Mouse (Mus musculus) granulocyte monocyte progenitor cell, adult 5-6 weeks (primary cell): ENCODE measurements around the gene Mctp1. TPM values are rescaled to one million over a fixed set of nuclear protein-coding genes. Genes with fewer than 3 reads are reported as not detected.
A peak's percentile ranks its signal among the peaks of the same experiment; 100 is the strongest.

Experiments
- ATAC-seq: replicated peaks from 2 replicates; pipeline ENCODE4 v1.8.0; 2016; ENCODE audit warnings: mild to moderate bottlenecking, moderate TSS enrichment, inconsistent platforms; ENCODE audit not compliant: poor library complexity, severe bottlenecking
- total RNA-seq, 2 experiments: library from RNA; stranded (forward) in 1 of 2; stranded (reverse) in 1 of 2; fragments of 200-712, 200-1000 nt in 1 of 2; fragments of >200 nt in 1 of 2; fragmentation: Nextera tagmentation in 1 of 2; gene quantifications; 2 replicates each; pipeline ENCODE4 v1.2.3; 2014 to 2017

The Mctp1 gene
- total RNA-seq, 2 experiments from 2014 or later, result 42.4 to 70.2 TPM

- ATAC-seq, result no peak
Measured at GRCm38 (mm10) chr13:76808871-76809390, 424.6 kb downstream of the Mctp1 start.

DNA sequence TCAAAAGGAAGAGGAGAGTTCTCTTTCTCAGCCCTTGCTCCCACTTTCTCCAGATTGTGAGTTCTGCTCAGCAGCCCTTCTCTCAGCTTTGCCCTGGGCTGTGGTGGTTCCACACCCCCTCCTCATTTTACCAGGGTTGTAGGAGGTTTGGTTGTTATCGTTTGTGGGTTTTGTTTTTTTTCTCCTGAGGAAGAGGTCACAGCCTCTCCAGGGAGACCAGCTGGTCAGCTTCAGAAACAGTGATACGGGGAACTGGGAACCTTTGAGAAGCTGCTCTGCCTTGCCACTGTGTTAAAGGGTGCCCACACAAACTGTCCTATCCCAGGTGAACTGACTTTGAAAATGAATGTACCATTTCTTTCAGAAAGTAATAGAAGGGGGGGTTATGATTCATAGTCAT, 425.5 kb downstream of the Mctp1 start:
- no peak for ATAC-seq

DNA sequence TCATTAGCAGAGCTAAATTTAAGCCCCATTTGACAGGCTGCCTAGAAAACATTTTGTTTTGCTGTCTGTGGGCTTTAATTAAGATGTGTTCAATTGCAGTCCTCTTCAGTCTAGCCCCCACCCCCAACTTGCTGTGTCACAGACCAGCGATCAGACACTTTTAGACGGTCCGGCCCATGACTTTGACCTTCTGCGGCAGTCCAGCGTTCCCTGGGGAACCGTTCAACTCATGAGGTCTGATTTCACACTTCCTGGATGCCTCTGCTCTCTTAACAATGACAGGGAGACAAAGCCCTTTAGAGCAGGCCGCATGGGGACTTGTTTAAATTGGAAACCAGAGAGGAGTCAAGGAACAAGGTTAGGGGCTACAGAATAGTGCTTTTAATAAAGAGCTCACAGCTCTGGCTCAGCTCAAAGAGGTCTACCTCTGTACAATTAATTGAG, 426.2 kb downstream of the Mctp1 start:
- ATAC-seq, result no peak

- ATAC-seq, result no peak
Measured at GRCm38 (mm10) chr13:76823083-76823482, 438.7 kb downstream of the Mctp1 start.

GRCm38 (mm10) chr13:76824932-76825694, 440.8 kb downstream of the Mctp1 start:
- no peak for ATAC-seq

- no peak for ATAC-seq
Measured at GRCm38 (mm10) chr13:76827738-76828137, 443.4 kb downstream of the Mctp1 start.

DNA sequence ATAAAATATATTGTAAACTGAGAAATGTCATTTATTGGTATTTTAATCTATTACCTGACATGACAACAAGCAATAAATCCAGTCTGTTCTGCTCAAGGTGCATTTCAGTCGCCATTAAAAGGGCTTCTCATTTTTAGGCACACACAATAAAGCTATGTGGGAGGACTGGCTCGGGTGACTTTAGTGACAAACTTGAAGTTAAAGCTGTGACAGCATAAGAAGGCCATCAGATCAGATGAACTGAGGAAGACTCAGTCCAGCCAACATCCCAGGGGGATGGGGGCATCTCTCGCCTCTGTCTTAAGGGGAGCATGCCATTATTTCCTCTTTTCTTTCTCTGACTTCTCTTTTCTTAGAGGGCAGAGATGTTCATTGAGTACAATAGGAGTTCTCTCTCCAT, 453.7 kb downstream of the Mctp1 start:
- no peak for ATAC-seq

GRCm38 (mm10) chr13:76840712-76841111, 456.4 kb downstream of the Mctp1 start:
- no peak for ATAC-seq

- peak; percentile 83 for ATAC-seq
Measured at GRCm38 (mm10) chr13:76844629-76845255, 460.4 kb downstream of the Mctp1 start.

DNA sequence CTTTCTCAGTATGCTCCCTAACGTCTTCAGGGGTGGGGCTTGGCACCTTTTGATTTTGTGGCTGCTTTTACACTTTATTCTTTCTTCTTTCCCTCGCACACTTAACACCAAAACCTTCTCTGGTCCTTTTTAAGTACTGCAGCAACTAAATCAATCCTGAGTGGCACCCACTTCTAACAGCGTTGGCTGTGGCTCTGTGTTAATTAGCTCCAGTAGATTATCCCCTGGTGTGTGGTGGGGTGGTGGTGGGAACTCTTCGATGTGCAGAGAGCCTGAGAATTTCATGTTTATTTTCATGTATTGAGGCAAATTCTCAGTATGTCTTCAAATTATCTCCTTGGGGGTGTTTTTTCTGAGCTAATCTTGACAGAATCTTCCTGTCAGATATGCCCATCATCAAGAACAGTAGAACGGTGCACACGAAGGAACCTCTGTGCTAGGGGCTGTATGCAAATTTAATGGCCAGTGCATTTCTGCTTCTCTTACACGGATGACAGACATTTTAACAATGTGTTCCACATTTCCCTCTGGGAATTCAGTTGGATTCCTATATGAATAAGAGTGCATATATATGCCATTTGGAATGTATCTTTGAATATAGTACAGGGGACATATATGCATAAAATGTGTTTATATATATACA, 466.2 kb downstream of the Mctp1 start:
- ATAC-seq, result no peak

- ATAC-seq, result no peak
Measured at GRCm38 (mm10) chr13:76854306-76854705, 470.0 kb downstream of the Mctp1 start.

DNA sequence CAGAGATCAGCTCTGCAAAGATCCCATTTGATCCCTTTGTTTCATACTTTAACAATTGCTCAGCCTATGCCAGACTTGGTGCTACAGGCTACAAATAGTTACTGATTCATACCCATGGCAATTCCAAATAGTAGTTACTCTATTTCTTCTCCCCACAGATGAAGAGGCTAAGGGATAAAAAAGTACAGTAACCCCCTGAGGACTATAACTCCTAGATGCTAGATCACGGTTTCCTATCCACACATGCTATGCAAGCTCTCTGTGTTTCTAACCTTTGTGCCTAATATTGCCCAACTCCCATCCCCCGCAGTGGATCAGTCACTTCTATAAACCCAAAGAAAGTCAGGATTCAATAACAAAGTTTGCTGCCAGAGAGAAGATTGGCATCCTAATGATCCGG, 470.7 kb downstream of the Mctp1 start:
- ATAC-seq, result no peak

- no peak for ATAC-seq
Measured at GRCm38 (mm10) chr13:76857024-76857423, 472.7 kb downstream of the Mctp1 start.

DNA sequence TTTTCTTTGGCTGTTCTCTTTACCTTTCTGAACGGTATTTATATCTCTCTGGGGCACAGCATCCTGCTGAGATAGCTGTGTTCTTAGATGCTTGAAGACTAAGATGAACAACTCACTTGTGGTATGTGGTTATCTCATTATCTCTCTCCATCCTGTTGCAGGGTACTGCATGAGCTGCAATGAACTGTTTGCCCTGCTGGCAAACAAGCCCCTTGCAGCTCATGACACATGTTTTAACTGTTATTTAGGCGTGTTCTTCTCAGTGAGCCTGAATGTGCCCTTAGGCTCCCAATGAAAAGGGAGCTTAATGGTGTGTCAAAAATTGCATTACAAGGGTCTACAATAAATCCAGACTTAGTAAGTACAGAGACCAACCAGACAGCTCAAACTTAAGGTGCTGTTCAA, 473.7 kb downstream of the Mctp1 start:
- no peak for ATAC-seq

DNA sequence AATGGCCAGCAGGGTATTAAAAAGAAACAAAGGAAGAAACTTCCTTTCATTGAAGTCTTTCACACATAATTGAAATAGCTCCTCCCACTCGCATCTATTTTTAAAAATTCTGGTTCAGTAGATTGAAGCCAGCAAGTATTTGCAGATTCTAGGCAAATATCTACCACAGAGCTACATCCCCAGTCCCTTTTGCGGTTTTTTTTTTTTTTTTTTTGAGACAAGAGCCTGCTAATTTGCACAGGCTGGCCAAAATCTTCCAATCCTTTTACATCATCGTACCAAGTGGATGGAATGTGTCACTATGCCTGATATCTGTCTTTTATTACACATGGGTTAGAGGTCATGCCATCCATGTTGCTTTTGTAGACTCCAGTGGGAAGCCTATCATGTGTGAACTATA, 486.0 kb downstream of the Mctp1 start:
- no peak for ATAC-seq

DNA sequence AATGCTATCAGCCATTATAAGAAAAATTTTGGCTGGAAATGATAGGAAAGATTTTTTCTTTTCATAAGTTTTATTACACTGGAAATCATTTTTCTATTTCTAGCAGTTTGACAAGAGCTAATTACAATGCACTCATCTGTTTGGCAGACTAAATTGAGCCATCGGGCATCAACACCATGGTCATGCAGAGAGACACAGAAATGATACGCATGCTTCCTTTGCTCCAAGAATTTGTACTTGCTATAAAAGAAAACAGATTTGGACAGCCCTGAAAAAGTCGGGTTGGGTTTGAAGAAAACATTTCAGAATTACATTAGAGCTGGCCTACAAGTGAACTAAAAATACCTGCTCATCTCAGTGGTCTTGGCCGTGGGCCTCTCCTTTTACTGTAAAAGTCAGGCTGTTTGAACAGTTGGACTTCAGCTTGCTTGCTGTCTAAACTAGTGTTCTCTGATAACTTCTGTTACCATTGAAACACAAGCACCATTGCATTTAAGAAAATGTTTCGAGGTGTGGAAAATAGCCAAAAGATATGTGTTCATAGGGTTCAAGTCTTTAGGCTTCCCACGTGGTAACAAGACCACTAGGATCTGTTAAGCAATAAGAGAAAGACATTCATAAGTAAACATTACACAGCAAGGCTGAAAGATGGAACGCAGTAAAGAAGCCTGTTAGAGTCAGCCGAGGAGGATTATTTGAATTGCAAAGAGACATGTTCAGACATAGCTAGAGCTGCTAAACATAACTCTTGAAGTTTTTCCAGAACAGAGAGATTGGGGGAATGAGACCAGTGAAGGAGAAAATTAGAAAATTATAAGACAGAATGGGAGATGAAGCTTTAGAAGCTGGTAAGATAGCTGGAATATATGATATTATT, 493.8 kb downstream of the Mctp1 start:
- ATAC-seq, result no peak

GRCm38 (mm10) chr13:76879008-76879407, 494.7 kb downstream of the Mctp1 start:
- ATAC-seq, result no peak

DNA sequence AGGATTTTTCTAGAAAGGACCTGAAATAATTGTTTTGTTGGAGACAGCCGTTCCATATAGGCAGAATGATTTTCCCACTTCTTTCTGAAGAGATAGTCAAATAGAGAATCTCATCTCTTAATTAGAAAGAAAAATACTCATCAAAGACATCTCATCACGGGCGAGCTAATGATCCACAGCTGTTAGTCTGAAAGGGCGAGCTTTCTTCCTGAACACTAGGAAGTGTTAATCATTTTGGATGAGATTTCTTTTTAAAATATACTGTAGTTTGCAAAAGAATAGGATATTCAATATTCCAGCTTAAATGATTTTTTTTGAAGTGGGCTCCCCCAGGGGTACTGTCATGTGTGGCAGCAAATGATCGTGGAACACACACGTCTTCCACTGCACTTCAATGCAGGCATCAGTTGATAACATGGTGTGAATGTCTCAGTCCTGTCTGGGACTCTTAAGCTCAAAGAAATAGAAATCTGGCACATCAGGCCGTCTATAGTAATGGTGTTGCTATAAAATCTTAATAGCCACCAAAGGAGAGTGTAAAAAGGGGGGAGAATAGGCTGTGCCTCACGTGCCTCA, 500.3 kb downstream of the Mctp1 start:
- ATAC-seq, result no peak

GRCm38 (mm10) chr13:76892987-76893386, 508.7 kb downstream of the Mctp1 start:
- no peak for ATAC-seq
